Mouse (Mus musculus): Measurements from ENCODE around the gene Rex1bd.

Rex1bd gene

GRCm38 (mm10) chr8:70506328-70507026, at the start of gene Rex1bd:
Rex1bd (minus strand) TSS chr8:70506752.
- DNase-seq (ENCODE audit: low read depth, low spot score) = peak; percentile 97

- no peak for DNase-seq (ENCODE audit: low read depth, low spot score)
Measured at GRCm38 (mm10) chr8:70555079-70555747, 48.7 kb upstream of the Rex1bd start.

GRCm38 (mm10) chr8:70553740-70554139, 47.2 kb upstream of the Rex1bd start:
- peak; percentile 89 for DNase-seq (ENCODE audit: low read depth, low spot score)

- peak; percentile 54 for DNase-seq (ENCODE audit: low read depth, low spot score)
Measured at GRCm38 (mm10) chr8:70552836-70553235, 46.3 kb upstream of the Rex1bd start.

- peak; percentile 42 for DNase-seq (ENCODE audit: low read depth, low spot score)
Measured at GRCm38 (mm10) chr8:70551558-70552161, 45.1 kb upstream of the Rex1bd start.

GRCm38 (mm10) chr8:70549412-70550184, 43.0 kb upstream of the Rex1bd start:
- no peak for DNase-seq (ENCODE audit: low read depth, low spot score)

- no peak for DNase-seq (ENCODE audit: low read depth, low spot score)
Measured at GRCm38 (mm10) chr8:70547762-70548161, 41.2 kb upstream of the Rex1bd start.

GRCm38 (mm10) chr8:70546412-70546811, 39.9 kb upstream of the Rex1bd start:
- DNase-seq (ENCODE audit: low read depth, low spot score) = no peak

GRCm38 (mm10) chr8:70544200-70544687, 37.7 kb upstream of the Rex1bd start:
- DNase-seq (ENCODE audit: low read depth, low spot score) = peak; percentile 38

GRCm38 (mm10) chr8:70541081-70541480, 34.5 kb upstream of the Rex1bd start:
- DNase-seq (ENCODE audit: low read depth, low spot score) = no peak

- no peak for DNase-seq (ENCODE audit: low read depth, low spot score)
Measured at GRCm38 (mm10) chr8:70540507-70541071, 34.0 kb upstream of the Rex1bd start.

GRCm38 (mm10) chr8:70540013-70540506, 33.5 kb upstream of the Rex1bd start:
- no peak for DNase-seq (ENCODE audit: low read depth, low spot score)

GRCm38 (mm10) chr8:70539077-70539813, 32.7 kb upstream of the Rex1bd start, which contains the start of gene Ell:
Ell (plus strand) TSS chr8:70539457.
- peak; percentile 99 for DNase-seq (ENCODE audit: low read depth, low spot score)

- peak; percentile 99 for DNase-seq (ENCODE audit: low read depth, low spot score)
Measured at GRCm38 (mm10) chr8:70538633-70539076, 32.1 kb upstream of the Rex1bd start.

- peak; percentile 32 for DNase-seq (ENCODE audit: low read depth, low spot score)
Measured at GRCm38 (mm10) chr8:70538024-70538579, 31.6 kb upstream of the Rex1bd start.

GRCm38 (mm10) chr8:70535701-70536100, 29.1 kb upstream of the Rex1bd start:
- no peak for DNase-seq (ENCODE audit: low read depth, low spot score)

- peak; percentile 44 for DNase-seq (ENCODE audit: low read depth, low spot score)
Measured at GRCm38 (mm10) chr8:70535221-70535620, 28.7 kb upstream of the Rex1bd start.

- peak; percentile 64 for DNase-seq (ENCODE audit: low read depth, low spot score)
Measured at GRCm38 (mm10) chr8:70534281-70534680, 27.7 kb upstream of the Rex1bd start.

- no peak for DNase-seq (ENCODE audit: low read depth, low spot score)
Measured at GRCm38 (mm10) chr8:70530314-70530713, 23.8 kb upstream of the Rex1bd start.

- DNase-seq (ENCODE audit: low read depth, low spot score) = peak; percentile 78
Measured at GRCm38 (mm10) chr8:70529741-70530161, 23.2 kb upstream of the Rex1bd start.
